Mouse (Mus musculus) heart, postnatal 36 days (tissue): Measurements from ENCODE around the gene Tenm4. TPM values are rescaled to one million over a fixed set of nuclear protein-coding genes. Genes with fewer than 3 reads are reported as not detected.
"Not testable (repeated sequence)": the region's sequence is repeated elsewhere in the genome, so short reads cannot be mapped to it uniquely, and the experiment has no call there.

Experiments used
- DNase-seq, 2 experiments: peaks; one replicate each; pipeline ENCODE4 v3.0.0; 2021 to 2022
- intact Hi-C: fragments of 180-260 bp; cut with DNase I; formaldehyde crosslinking; loops from one replicate; pipeline ENCODE4 v1.15.1; 2025
- microRNA-seq, 2 experiments: library from miRNA; unstranded; fragments of <30 nt; microRNA quantifications; one replicate each; pipeline ENCODE4 v1.2.0; 2021; ENCODE audit warnings: borderline number of aligned reads in 2 of 2
- total RNA-seq, 2 experiments: library from RNA; stranded (reverse); gene quantifications; 2 replicates each; pipeline ENCODE4 v1.2.3; 2021

Gene Tenm4
- total RNA-seq, 2 experiments from 2014 or later = 0.36 to 0.81 TPM

DNA sequence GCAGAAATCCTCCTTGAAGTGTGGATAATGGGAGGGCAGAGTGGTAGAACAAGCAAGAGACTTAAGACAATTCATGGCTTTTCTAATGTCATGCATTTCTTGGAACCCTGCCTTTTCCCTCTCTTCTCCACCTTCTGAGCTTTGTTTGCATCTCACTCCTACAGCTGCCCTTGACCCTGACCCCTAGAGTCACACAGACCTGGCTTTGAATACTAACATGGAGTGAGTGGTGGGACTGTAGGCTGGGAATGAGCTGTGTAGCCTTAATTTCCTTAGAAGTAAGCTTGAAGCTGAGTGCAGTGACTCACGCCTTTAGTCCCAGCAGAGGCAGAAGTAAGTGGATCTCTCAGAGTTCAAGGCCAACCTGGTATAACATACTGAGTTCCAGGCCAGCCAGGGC is 733.9 kb downstream of the Tenm4 start:
- no peak for DNase-seq
- intact Hi-C loops = no loop called here

DNA sequence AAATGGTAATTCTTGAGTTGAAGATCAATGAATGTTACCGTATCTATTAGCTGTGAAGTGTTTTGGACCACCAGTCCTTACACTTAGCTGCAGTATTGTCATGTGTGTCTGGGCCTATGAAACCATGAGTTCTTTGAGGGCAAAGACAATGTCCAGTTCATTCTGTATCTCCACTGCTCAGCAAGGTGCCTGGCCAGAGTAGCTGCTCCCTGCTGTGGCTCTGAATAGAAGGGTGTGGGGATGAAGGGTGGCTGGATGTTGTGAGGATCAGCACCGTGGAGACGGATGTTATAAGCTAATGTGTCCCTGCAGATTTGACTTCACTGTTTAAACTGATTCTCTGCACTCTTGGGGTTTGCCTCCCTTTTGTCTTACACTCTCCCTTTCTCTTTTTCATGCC is 734.4 kb downstream of the Tenm4 start:
- intact Hi-C loops = no loop called here
- DNase-seq = no peak

DNA sequence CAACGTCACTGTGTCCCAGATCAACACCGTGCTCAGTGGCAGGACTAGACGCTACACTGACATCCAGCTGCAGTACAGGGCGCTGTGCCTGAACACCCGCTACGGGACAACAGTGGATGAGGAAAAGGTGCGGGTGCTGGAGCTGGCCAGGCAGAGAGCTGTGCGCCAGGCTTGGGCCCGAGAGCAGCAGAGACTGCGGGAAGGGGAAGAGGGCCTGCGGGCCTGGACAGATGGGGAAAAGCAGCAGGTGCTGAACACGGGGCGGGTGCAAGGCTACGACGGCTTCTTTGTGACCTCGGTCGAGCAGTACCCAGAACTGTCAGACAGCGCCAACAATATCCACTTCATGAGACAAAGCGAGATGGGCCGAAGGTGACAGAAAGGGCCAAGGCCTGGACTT is 735.2 kb downstream of the Tenm4 start:
- DNase-seq = no peak
- intact Hi-C loops = no loop called here

DNA sequence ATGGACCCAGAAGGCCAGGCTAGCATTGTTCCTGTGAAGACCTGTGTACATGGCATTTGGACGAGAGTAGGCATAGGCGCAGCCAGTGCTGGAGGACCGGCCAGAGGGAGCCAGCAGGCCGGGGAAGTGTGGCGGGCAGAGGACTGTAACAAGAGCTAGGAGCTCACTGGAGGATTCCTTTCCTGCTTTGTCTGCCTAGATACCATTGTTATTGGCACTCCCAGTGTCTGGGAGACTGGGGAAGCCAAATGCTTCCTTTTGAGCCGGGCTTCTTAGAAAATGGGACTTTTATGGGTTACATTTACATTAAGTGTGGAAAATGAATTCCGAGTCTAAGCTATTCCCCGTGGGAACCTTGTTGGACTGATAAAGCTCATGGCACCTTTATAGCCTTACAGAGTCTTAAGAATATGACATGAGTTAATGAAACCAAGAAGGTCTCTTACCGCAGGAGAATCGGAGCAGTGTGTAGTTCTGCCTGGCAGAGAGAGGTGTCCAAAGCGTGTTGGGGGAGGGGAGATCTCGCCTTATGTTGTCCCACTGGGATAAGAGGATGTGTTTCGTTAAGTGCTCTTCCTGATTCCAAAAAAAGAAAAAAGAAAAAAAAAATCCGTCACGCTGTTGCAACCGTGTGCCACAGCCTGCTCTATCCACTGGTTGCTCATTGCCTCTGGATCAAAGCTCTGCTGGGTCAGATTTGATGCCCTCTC is 737.1 kb downstream of the Tenm4 start:
- intact Hi-C loops = no loop called here
- no peak for DNase-seq

DNA sequence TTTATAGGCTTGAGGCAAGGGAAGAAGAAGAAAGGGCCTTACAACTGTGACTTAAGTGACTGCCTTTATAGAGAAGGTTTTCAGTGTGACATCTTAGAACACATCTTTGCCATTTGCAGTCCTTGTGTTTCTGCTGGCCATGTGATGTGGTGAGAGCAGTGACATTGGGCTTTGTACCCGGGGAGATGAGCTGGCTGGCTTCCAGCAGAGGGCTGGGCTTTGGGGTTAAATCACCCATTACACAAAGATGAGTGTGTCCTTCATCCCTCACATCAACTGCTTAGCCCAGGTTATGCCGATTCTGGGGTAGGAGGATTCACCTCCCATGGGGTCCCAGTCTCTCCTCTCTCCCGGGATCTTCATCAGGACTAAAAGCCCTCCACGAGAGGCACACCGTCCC is 738.8 kb downstream of the Tenm4 start:
- DNase-seq = no peak
- intact Hi-C loops = loop anchor here (10.0 kb wide), 1 partner anchor 1045 kb away; no protein-coding TSS in a partner anchor

DNA sequence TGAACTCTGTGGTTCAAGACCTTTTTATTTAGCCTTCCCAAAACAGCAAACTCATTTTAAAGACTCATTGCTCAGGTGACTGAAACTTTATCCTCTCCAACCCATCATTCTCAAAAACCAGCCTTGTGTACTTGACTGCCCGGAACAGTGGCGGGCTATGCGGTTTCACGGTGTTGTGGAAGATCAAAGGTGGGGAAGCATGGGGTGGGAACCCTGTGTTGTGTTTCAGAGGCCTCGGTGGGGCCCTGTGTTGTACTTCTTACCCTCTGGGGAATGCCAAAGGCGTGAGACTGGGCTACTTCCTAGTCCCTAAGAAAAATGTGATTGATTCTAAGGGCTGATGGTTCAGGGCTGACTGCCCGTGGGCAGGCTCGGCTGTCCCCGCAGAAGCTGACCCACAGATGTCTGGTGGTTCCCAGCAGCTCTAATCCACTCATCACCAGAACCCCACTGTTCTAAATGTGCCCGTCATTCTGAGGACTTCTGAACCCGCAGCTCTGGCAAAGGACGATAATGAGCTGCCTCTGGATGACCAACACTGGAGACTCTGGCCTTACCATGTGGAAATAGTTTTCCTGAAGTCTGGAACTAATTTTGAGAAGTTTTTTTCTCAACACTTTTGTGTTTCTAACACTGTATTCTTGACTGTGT is 739.4 kb downstream of the Tenm4 start:
- intact Hi-C loops = loop anchor here (10.0 kb wide), 1 partner anchor 1046 kb away; no protein-coding TSS in a partner anchor
- DNase-seq = no peak

DNA sequence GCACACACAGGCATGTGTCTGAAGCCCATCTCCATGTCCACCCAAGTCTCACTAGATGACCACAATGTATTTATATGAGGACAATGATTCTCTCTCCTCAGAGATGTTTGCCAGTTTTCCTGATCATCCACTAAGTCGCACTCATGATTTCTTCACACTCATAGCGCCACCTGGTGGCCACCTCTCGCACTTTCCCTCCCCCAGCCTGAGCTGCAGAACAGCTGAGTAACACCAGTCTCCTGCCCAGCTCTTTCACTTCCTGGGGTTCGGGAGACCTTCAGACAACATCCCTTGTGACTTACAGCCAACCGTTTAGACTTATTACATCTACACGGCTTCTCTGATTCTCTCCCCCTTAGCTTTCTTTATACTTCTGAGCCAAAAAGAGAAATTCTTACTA is 743.0 kb downstream of the Tenm4 start:
- intact Hi-C loops = loop anchor here (1.0 to 10.0 kb wide), 2 partner anchors 135 to 1049 kb away; no protein-coding TSS in a partner anchor
- peak; percentile 78 to 81 for DNase-seq

DNA sequence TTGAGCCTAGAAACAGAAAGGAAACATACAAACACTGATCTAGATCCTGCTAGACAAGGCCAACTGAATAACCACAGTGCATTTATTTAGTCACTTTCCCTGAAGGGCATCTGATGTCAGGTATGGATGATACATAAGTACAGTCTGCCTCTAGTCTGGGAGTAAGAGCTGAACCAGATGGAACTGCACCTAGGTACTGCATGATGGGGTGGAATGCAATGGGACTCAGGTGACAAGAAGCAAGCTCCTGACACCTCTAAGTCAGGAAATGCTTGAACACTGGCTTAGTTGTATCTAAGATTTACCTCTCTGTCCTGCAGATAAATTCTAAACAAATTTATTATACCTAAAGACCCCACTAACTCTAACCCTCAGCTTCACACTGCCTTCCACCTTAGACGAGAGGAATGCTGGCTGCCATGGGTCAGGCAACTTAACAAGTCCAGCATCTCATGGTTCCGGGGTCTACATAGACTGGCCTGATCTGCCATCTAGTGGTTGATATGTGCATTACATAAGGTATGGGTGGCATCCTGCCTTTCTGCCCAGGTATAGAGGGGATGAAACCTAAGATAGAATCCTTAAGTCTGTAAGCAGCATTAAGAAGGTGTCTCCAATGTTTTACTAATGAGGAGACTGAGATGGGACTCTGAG is 744.5 kb downstream of the Tenm4 start:
- intact Hi-C loops = loop anchor here (1.0 to 10.0 kb wide), 4 partner anchors 396 to 1428 kb away; no protein-coding TSS in a partner anchor
- peak; percentile 37 to 48 for DNase-seq

DNA sequence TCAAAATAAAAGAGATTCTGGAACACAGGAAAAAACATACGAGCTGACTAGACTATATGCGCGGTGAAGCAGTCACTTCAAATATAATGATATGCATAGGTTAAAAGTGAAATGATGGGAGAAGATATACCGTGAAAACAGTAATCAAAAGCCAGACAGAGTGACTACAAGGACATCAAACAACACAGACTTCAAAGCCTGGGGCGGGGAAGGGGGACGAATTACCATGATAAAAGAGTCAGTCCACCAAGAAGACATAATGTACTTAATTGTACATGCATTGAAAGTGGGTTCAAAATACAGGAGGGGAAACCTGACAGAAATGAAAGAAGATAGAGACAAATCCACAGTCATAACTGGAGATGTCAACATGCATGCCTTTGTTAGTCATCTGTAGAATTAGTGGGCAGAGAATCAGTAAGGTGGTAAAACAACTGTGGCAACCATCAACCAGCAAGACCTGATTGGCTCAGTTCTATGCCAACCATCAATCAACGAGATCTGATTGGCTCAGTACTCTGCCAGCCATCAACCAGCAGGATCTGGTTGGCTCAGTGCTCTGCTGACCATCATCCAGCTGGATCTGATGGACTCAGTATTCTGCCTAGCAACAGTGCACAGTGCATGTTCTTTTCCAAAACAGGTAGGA is 749.5 kb downstream of the Tenm4 start:
- intact Hi-C loops = no loop called here
- no peak for DNase-seq

DNA sequence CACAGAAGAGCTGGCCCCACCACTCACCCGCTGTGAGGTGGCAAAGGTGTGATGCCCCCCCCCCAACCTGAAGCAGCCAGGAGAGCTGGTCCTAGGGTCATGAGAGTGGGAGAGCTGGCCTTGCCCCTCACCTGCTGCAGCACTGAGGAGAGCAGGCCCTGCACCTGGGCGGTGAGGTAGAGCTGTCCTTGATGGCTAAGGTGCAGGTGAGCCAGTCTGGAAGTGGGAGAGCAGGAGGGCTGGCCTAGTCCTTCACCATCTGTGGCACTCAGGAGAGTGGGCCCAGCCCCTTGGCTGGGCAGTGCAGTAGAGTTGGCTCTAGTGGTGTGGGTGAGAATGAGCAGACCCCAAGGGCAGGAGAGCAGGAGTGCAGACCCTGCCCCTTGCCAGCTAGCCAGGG is 751.9 kb downstream of the Tenm4 start:
- no peak for DNase-seq
- intact Hi-C loops = no loop called here

DNA sequence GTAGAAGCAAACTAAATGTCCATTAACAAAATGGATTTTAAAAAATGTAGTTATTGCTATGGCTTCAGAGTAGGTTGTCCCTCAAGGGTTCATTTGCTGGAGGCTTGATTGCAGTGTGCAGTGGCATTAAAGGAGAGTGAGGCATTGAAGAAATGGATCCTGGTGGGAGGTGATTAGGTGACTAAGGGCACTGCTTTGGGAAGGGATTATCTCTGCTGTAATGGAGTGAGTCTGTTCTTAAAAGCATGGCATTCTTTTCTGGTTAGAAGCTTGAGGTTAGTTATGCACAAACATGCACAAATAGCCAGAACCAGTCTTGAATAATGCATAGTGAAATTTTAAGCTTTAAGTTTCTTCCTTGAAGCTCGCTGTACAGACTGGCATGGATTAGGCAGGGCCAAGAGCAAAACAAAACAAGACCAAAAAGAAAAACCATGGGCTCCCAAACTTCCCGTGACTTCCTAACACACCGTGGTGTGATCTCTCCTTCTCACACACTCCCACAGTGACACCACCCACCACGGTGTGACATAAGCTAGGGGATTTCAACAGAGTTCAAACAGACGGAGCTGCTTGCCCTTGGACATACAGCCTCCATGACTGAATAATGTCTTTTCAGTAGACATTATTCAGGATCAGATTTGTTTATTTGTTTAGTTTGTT is 772.8 kb downstream of the Tenm4 start:
- intact Hi-C loops = no loop called here
- DNase-seq = no peak

DNA sequence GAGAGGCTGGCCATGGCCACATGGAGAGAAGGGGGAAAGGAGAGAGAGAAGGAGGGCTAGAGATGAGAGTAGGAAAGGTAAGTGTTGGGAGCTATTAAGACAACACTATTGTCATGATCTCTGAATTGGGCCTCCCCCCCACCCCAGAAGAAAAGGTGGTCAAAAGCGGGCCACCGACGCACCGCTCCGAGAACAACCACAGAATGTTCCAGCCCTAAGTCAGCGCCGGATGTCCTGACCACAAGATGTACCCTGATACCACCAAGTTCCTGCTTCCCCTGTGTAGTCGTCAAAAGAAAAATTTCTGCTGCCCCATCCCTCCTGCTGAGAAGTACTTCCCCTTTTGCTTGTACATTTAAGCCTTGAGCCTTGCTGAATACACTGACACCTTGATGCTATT is 775.5 kb downstream of the Tenm4 start:
- DNase-seq, intact Hi-C loops: not testable (repeated sequence)

DNA sequence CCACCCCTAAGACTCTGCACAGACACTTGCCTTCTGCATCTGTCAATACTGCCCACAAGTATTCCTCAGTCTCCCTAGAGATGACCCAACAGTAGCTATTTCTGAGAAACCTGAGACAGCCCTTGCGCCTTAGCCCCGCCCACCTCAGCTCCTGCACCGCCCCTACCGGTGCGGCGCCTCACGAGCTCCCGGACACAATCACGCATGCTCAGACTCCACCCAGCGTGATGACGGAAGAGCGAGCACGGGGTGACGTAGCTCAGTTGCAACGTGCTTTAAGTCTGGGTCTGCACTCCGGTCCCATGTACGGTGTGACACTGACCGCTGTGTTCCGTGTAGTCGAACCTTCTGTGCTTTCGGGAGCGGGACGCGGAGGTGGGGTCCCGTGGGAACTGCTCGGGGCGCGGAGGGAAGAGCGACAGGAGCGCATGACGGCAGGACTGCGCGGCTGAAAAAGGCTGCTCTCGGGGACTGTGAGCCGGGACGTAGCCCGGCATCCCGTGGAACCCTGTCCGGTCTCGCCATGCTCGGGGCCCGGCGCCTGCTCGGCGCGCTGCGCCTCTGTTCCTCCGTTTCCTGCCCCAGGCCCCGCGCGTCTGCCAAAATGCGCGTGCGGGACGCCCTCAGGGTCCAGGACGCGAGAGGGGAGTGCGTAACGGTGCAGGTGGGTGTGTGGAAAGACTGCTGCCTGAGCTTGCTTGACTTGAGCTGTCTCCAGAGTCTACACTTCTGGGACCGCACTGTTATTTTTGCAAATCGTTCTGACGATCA is 780.4 kb downstream of the Tenm4 start, which contains the start of gene Nars2:
Nars2 (plus strand) TSS at position 225 of the 771 bp plus-strand sequence.
- peak; percentile 87 to 89 for DNase-seq
- intact Hi-C loops = no loop called here

DNA sequence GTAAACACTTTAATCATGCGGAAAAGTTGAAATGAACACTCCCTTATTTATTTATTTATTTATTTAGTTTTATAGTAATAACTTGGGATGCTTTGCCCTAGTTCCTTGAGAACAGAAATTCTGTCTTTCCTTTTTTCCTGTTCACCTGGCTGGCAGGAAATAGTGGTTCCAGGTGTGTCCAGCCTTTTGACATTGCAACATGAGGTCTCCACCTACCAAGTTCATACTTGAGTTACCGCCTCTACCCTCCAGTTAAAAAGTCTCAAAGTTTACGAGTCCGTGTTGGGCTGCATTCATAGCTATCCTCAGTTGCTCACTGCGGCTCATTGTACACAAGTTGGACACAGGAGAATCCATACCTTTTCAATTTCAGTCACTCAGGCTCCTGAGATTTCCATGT is 781.0 kb downstream of the Tenm4 start:
- DNase-seq = no peak

DNA sequence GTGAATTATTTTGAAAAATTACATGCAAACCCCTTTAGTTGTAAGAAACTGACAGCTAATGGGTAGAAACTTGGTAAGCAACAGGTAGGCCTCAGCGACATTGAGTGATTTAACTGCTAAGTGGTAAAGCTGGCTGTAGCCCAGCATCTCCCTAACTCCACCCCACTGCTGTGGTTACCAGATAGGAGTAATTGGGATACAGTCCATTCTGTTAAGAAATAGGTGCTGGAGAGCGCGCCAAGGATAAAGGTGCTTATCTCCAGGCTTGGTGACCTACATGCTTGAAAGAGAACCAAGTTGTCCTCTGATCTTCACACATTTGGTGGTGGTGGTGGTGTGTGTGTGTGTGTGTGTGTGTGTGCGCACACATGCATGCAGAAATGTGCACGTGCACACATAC is 788.1 kb downstream of the Tenm4 start:
- intact Hi-C loops = no loop called here

More for the DNA sequence above, 781.0 kb downstream of the Tenm4 start:
- intact Hi-C loops = no loop called here

More for the DNA sequence above, 788.1 kb downstream of the Tenm4 start:
- no peak for DNase-seq

Small RNAs within 50 kb of the gene (microRNA-seq; reads per million reads assigned to microRNA genes)
- gene Mir6394 (0 reads per million in 2 experiments), gene Mir708 (75.3 to 137 reads per million in 2 experiments)
